Comparison of ENCODE assay signal across 14 mouse cellular contexts in genomic region chr11:75141038-75141437, GRCm38 (mm10). TPM values are rescaled to one million over a fixed set of nuclear protein-coding genes. Genes with fewer than 3 reads are reported as not detected.
DNase-seq lines count a peak whose midpoint lies in the region; ATAC-seq and TF ChIP-seq lines count a peak whose summit lies in the region.
"Had no signal": no experiment of that assay in that cellular context is flagged by ENCODE, and none has a peak within 500 bp of the region (broad histone marks: within the 10 kb centered on the region; RNA-seq: fewer than 3 reads in every experiment).

No protein-coding gene starts in this region.

- TF ChIP-seq POLR2A in ES-Bruce4 (IDR thresholded peaks at IDR 0.05; ENCODE audit: insufficient read depth, low read length): no peak

- H3K27ac ChIP-seq in kidney, embryonic 16.5 days (ENCODE audit: low read length): peak overlapping the region; percentile 94
- 0 out of 2 replicates have a peak overlapping the region, but pooled peaks have one; percentile 10 for H3K27ac ChIP-seq in ES-Bruce4 (ENCODE audit: insufficient read depth, low read length)
- H3K27ac ChIP-seq in embryonic facial prominence, embryonic 10.5 days (replicated peaks): peak overlapping the region; percentile 77
- peak overlapping the region; percentile 85 for H3K27ac ChIP-seq in limb, embryonic 13.5 days
- H3K27ac ChIP-seq: hindbrain, embryonic 10.5 days; layer of hippocampus, adult 2 months; midbrain, embryonic 12.5 days had no signal

- peaks cover 65% of the 10 kb centered on the region for H3K4me1 ChIP-seq in kidney, embryonic 16.5 days (ENCODE audit: insufficient read depth, low read length)
- no peaks in the 10 kb centered on the region for H3K4me1 ChIP-seq in ES-Bruce4 (ENCODE audit: control insufficient read depth, insufficient read depth, low read length)
- H3K4me1 ChIP-seq in embryonic facial prominence, embryonic 10.5 days: peaks cover 72% of the 10 kb centered on the region
- H3K4me1 ChIP-seq in limb, embryonic 13.5 days: peaks cover 86% of the 10 kb centered on the region
- H3K4me1 ChIP-seq: midbrain, embryonic 12.5 days had no signal

- whole genome bisulfite sequencing in kidney, embryonic 16.5 days: 65% methylated on average over 3 of the region's 3 CpGs
- 59% methylated on average over 3 of the region's 3 CpGs for WGBS in embryonic facial prominence, embryonic 10.5 days
- 51% methylated on average over 3 of the region's 3 CpGs for WGBS in limb, embryonic 13.5 days

- H3K9ac ChIP-seq in kidney, embryonic 16.5 days (replicated peaks; ENCODE audit: low read length): peak overlapping the region; percentile 1; the same call in 1 of the 2 replicates
- H3K9ac ChIP-seq in ES-Bruce4 (ENCODE audit: low read depth, poor library complexity, severe bottlenecking): no peak overlapping the region
- no peak overlapping the region for H3K9ac ChIP-seq in limb, embryonic 13.5 days
- H3K9ac ChIP-seq: midbrain, embryonic 12.5 days; neural tube, embryonic 15.5 days had no signal

- H3K4me2 ChIP-seq in kidney, embryonic 16.5 days (replicated peaks; ENCODE audit: low read depth, low read length): no peak overlapping the region
- no peak overlapping the region for H3K4me2 ChIP-seq in limb, embryonic 13.5 days (replicated peaks)
- H3K4me2 ChIP-seq: midbrain, embryonic 12.5 days; neural tube, embryonic 15.5 days had no signal

- peaks cover 20% of the 10 kb centered on the region for H3K36me3 ChIP-seq in kidney, embryonic 16.5 days (ENCODE audit: insufficient read depth, low read length)
- no peaks in the 10 kb centered on the region for H3K36me3 ChIP-seq in ES-Bruce4 (ENCODE audit: control insufficient read depth, insufficient read depth, low read length, poor library complexity, severe bottlenecking)
- peaks cover 51% of the 10 kb centered on the region for H3K36me3 ChIP-seq in embryonic facial prominence, embryonic 10.5 days (replicated peaks)
- H3K36me3 ChIP-seq in limb, embryonic 13.5 days: peaks cover 34% of the 10 kb centered on the region

- no peak for ATAC-seq in kidney, embryonic 16.5 days (ENCODE audit: low FRiP score, low TSS enrichment)
- ATAC-seq in limb, embryonic 13.5 days (ENCODE audit: low FRiP score, low read depth): no peak

- H3K4me3 ChIP-seq in kidney, embryonic 16.5 days (ENCODE audit: low read length): no peak overlapping the region
- H3K4me3 ChIP-seq in ES-Bruce4 (ENCODE audit: low read depth, low read length): no peak overlapping the region
- H3K4me3 ChIP-seq in embryonic facial prominence, embryonic 10.5 days: no peak overlapping the region
- H3K4me3 ChIP-seq in limb, embryonic 13.5 days: no peak overlapping the region
- H3K4me3 ChIP-seq: hindbrain, embryonic 10.5 days; layer of hippocampus, adult 2 months; midbrain, embryonic 12.5 days; neural tube, embryonic 15.5 days had no signal

- TF ChIP-seq CTCF in ES-Bruce4 (IDR thresholded peaks at IDR 0.05; ENCODE audit: low read depth, low read length): no peak

- no peaks in the 10 kb centered on the region for H3K27me3 ChIP-seq in kidney, embryonic 16.5 days (ENCODE audit: insufficient read depth, low read length)
- H3K27me3 ChIP-seq in ES-Bruce4 (ENCODE audit: control insufficient read depth, insufficient read depth, low read length, poor library complexity, severe bottlenecking): no peaks in the 10 kb centered on the region
- no peaks in the 10 kb centered on the region for H3K27me3 ChIP-seq in embryonic facial prominence, embryonic 10.5 days (replicated peaks; ENCODE audit: low read depth, poor library complexity, severe bottlenecking)
- no peaks in the 10 kb centered on the region for H3K27me3 ChIP-seq in limb, embryonic 13.5 days
- H3K27me3 ChIP-seq: midbrain, embryonic 12.5 days; neural tube, embryonic 15.5 days had no signal

- H3K9me3 ChIP-seq in kidney, embryonic 16.5 days (ENCODE audit: low read length): no peaks in the 10 kb centered on the region
- no peaks in the 10 kb centered on the region for H3K9me3 ChIP-seq in ES-Bruce4 (replicated peaks; ENCODE audit: control insufficient read depth, insufficient read depth, low read length, poor library complexity, severe bottlenecking)
- H3K9me3 ChIP-seq in embryonic facial prominence, embryonic 10.5 days: no peaks in the 10 kb centered on the region
- H3K9me3 ChIP-seq in limb, embryonic 13.5 days: no peaks in the 10 kb centered on the region
- H3K9me3 ChIP-seq: hindbrain, embryonic 10.5 days; midbrain, embryonic 12.5 days; neural tube, embryonic 15.5 days had no signal

- DNase-seq in kidney, postnatal 25 days: no peak
- no peak for DNase-seq in embryonic facial prominence, embryonic 10.5 days (ENCODE audit: low spot score)
- DNase-seq in cerebellum, adult 9-11 months: no peak
- DNase-seq in embryo, embryonic 10 days (ENCODE audit: low spot score): no peak
- DNase-seq: adrenal gland, adult 2 months; right cerebral cortex, postnatal 25 days; thymus, adult 2 months had no signal

- TF ChIP-seq EP300 in ES-Bruce4 (IDR thresholded peaks at IDR 0.05; ENCODE audit: insufficient read depth, low read depth, low read length): no peak

RNA-seq across cellular contexts. Expression of gene Hic1, which starts 28.3 kb away (rescaled TPM):
- polyA plus RNA-seq in kidney, embryonic 16.5 days (2015; fragmentation: Nextera tagmentation; extraction: Ambion mirVana): 16.1 and 16.2 TPM in 2 replicates
- 0.28 and 0.38 TPM in 2 replicates for polyA plus RNA-seq in ES-Bruce4 (2011; ENCODE audit: insufficient read depth, insufficient read length, low read depth, missing spikeins)
- 0.23 and 1.3 TPM in 2 replicates for polyA plus RNA-seq in embryonic facial prominence, embryonic 10.5 days (2016; fragmentation: Nextera tagmentation; extraction: Ambion mirVana)
- 28.2 and 29.3 TPM in 2 replicates for polyA plus RNA-seq in limb, embryonic 13.5 days (2015; fragmentation: Nextera tagmentation; extraction: Ambion mirVana)

RNA-seq across cellular contexts. Expression of gene Ovca2, which starts 37.6 kb away (rescaled TPM):
- polyA plus RNA-seq in kidney, embryonic 16.5 days (2015; fragmentation: Nextera tagmentation; extraction: Ambion mirVana): 26.1 and 26.9 TPM in 2 replicates
- 13.1 and 14.2 TPM in 2 replicates for polyA plus RNA-seq in ES-Bruce4 (2011; ENCODE audit: insufficient read depth, insufficient read length, low read depth, missing spikeins)
- 35.4 and 36.7 TPM in 2 replicates for polyA plus RNA-seq in embryonic facial prominence, embryonic 10.5 days (2016; fragmentation: Nextera tagmentation; extraction: Ambion mirVana)
- polyA plus RNA-seq in limb, embryonic 13.5 days (2015; fragmentation: Nextera tagmentation; extraction: Ambion mirVana): 27.8 and 29.5 TPM in 2 replicates

RNA-seq across cellular contexts. Expression of gene Dph1, which starts 50.0 kb away (rescaled TPM):
- polyA plus RNA-seq in kidney, embryonic 16.5 days (2015; fragmentation: Nextera tagmentation; extraction: Ambion mirVana): 28.2 and 28.4 TPM in 2 replicates
- polyA plus RNA-seq in ES-Bruce4 (2011; ENCODE audit: insufficient read depth, insufficient read length, low read depth, missing spikeins): 11.9 and 16.6 TPM in 2 replicates
- 24.9 and 29.2 TPM in 2 replicates for polyA plus RNA-seq in embryonic facial prominence, embryonic 10.5 days (2016; fragmentation: Nextera tagmentation; extraction: Ambion mirVana)
- 23.9 and 24.9 TPM in 2 replicates for polyA plus RNA-seq in limb, embryonic 13.5 days (2015; fragmentation: Nextera tagmentation; extraction: Ambion mirVana)

RNA-seq across cellular contexts. Expression of gene Rtn4rl1, which starts 52.5 kb away (rescaled TPM):
- 3.8 and 5.0 TPM in 2 replicates for polyA plus RNA-seq in kidney, embryonic 16.5 days (2015; fragmentation: Nextera tagmentation; extraction: Ambion mirVana)
- polyA plus RNA-seq in ES-Bruce4 (2011; ENCODE audit: insufficient read depth, insufficient read length, low read depth, missing spikeins): 0.96 and 1.6 TPM in 2 replicates
- 1.5 and 2.1 TPM in 2 replicates for polyA plus RNA-seq in embryonic facial prominence, embryonic 10.5 days (2016; fragmentation: Nextera tagmentation; extraction: Ambion mirVana)
- polyA plus RNA-seq in limb, embryonic 13.5 days (2015; fragmentation: Nextera tagmentation; extraction: Ambion mirVana): 2.3 and 3.1 TPM in 2 replicates

Comparison
In these comparisons a context has a peak if more than half of its experiments do, and no peak if none do; other contexts are left out.
1. H3K27ac ChIP-seq: peak in every context shown above with its lines; median percentile 94 in kidney, embryonic 16.5 days; 85 in limb, embryonic 13.5 days; 77 in embryonic facial prominence, embryonic 10.5 days; 10 in ES-Bruce4.